Mouse (Mus musculus): Measurements from ENCODE around the gene Gata3.

Gata3 gene

DNA sequence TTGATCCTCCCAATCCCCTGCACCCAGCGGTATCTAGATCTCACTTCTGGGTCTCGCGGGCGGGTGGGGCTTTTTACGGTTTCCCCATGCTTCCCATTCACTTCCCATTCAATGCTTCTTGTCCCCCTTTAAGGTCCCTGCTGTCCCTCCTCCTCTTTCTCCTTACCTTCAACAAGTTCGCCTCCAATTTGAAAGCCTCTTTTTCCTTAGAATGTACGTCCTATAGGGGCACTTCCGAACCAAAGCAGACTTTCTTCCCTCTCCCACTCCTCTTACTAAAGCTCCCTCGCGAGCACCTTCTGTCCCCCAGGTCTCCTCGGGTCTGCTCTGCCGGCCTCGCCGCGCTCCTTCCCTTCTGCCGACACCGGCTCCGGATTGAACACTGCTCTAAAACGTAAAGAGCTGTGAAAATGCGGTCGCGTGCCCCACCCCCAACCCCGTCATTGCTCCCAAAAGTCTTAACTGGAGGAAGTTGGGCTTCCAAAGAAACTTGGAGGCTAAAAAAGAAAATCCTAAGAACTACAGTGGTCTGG lies at the start of gene Gata3:
Gene Gata3 (minus strand): TSS at position 384 of the 533 bp plus-strand sequence.
- DNase-seq (ENCODE audit: low read depth, low spot score) = no peak

- no peak for DNase-seq (ENCODE audit: low read depth, low spot score)
Measured at GRCm38 (mm10) chr2:9939250-9939649, 49.4 kb upstream of the Gata3 start.

DNA sequence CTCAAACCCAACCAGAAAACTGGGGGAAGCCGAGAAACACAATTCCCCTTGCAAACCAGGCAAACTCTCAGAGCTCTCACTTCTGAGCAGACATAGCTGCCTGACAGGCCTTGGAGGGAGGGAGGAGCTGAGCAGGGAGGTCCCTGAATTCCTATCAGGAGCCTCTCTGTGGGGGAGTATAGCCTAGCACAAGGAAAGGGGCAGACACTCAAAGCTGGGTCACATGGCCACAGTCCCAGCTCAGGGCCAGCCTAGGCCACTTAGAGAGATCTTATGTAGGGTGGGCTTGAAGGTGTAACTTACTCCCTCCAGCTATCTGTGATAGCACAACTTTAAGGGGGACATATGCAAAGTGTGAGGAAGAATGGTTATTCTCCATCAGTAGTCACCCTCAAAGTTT lies 46.1 kb upstream of the Gata3 start:
- no peak for DNase-seq (ENCODE audit: low read depth, low spot score)

GRCm38 (mm10) chr2:9926905-9927283 lies 37.1 kb upstream of the Gata3 start:
- DNase-seq (ENCODE audit: low read depth, low spot score) = no peak

DNA sequence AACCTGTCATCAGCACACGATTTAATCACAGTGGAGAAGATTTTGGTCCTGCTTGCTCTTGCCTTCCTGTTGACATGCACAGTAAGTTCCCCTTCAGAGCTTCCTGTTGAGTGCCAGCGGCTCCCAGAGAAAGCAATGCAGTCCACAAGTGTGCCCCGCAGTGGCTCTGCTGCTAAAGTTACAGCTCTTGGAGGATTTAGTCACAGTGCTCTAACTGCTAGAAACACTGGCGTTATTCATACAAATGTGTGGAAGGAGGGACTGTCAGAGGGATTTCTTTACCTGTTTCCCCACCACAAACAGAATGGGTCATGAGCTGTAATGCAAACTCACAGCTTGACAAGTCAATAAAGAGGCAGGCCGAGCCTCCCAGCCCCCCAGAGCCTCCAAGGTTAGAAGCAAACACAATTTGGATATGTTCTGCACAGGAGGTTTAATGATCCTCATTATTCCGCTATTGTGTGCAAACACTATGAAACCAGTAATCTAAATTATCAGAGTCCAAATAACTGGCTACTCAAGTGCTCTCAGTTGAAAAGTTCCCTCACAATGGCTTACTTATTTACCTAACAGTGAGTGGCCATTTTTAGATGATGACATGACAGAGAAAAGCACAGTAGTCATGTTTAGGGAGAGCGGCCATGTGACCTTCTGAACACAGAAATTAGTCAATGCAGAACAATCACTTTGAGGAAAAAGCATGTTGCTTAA lies 36.5 kb upstream of the Gata3 start:
- DNase-seq (ENCODE audit: low read depth, low spot score) = no peak

GRCm38 (mm10) chr2:9918691-9919471 lies 29.0 kb upstream of the Gata3 start:
- DNase-seq (ENCODE audit: low read depth, low spot score) = no peak

GRCm38 (mm10) chr2:9917602-9918001 lies 27.8 kb upstream of the Gata3 start:
- DNase-seq (ENCODE audit: low read depth, low spot score) = no peak

DNA sequence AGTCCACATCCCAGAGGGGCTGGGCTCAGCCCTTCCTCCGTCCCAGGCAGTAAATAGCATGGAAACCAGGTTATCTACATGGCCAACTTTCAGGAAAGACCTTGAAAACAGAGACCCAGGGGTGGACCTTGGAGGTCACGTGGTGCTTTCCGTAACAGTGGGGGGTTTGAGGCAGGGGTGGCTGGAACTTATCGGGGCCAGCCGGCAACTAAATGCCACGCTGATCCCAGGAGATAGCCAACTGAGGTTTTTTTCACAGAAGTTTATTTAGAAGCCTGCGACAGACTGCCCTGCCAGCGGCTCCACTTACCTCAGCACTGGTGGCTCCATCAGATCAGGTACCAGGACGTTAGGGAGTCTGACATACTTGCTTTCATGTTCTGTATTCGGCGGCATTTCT lies 16.2 kb upstream of the Gata3 start:
- DNase-seq (ENCODE audit: low read depth, low spot score) = no peak

DNA sequence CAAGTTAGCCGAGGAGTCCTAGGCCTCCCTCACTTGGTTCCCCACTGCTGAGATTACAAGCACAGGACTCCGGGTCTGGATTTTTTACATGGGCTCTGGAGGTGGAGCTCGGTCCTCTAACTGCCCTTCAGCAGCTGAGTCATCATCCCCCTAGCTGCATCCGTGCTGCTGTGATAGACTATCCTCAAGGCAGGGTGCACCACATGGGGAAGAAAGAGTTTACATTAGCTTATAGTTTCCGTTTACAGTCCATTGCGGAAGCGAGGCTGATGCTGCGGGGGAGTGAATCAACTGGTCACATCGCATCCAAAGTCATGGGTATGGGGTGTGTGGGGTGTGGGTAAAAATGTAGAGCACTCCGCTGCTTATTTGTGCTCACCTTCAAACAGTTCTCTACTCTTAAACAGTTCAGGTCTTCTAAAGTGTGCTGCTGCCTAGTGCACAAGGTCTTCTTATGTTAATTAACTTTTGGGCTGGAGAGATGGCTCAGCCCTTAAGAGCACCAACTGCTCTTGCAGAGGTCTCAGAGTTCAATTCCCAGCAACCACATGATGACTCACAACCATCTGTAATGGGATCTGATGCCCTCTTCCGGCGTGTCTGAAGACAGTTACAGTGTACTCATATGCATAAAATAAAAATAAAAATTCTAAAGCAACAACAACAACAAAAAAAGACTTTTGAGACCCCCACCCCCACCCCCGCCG lies 14.2 kb upstream of the Gata3 start:
- no peak for DNase-seq (ENCODE audit: low read depth, low spot score)

GRCm38 (mm10) chr2:9897846-9898245 lies 8.0 kb upstream of the Gata3 start:
- no peak for DNase-seq (ENCODE audit: low read depth, low spot score)

DNA sequence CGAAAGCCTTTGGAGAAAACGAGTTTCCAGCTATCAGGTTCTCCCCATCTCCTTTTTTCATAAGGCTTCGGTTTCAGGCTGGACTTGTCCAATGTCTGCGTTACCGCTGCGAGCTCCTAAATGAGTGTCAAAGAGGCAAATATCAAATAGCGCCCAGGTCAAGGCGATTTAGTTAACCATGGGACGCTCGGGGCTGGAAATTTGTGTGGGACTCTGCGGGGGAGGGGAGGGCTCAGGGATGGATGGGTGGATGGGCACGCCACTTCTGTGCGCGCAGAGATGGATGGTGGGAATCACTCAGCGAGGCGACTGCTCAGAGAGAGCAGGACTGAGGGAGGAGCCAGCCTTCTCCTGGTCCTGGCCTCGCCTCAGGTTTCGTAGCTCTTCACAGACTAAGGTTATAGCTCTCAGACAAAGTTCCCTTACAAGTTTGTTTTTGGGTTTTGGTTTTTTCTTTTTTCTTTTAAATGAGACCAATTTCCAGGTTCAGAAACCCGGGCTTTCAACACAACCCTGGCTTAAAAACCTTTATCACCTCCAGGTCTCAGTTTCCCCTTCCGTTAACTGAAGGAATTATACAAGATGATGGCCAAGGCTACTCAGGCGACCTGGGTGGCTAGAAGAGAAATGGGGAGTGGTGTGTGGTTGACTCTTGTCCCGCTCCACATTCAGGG lies 6.4 kb upstream of the Gata3 start:
- no peak for DNase-seq (ENCODE audit: low read depth, low spot score)

- no peak for DNase-seq (ENCODE audit: low read depth, low spot score)
Measured at GRCm38 (mm10) chr2:9894836-9895593, 5.2 kb upstream of the Gata3 start.

GRCm38 (mm10) chr2:9893272-9893953 lies 3.6 kb upstream of the Gata3 start:
- no peak for DNase-seq (ENCODE audit: low read depth, low spot score)

DNA sequence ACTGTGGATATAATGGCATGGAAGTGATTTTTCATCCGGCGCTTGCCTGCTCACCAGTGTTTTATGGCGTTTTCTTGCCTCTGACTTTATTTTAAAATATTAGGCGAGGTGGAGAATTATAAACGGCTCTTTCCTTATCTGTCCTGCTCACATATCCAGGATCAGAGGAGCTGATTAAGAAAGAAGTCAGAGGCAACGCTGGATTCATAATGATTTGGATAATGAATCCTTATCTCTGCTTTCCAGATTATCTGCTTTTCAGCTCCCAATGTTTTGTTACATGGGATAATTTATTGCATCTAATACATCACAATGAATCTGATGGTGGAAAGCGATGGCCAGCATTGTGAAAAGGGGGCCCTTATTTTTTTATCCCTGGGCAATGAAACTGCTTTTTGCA lies 2.7 kb upstream of the Gata3 start:
- no peak for DNase-seq (ENCODE audit: low read depth, low spot score)

GRCm38 (mm10) chr2:9890906-9891305 lies 1.1 kb upstream of the Gata3 start:
- DNase-seq (ENCODE audit: low read depth, low spot score) = no peak

GRCm38 (mm10) chr2:9890251-9890650 lies 417 bp upstream of the Gata3 start:
- no peak for DNase-seq (ENCODE audit: low read depth, low spot score)

DNA sequence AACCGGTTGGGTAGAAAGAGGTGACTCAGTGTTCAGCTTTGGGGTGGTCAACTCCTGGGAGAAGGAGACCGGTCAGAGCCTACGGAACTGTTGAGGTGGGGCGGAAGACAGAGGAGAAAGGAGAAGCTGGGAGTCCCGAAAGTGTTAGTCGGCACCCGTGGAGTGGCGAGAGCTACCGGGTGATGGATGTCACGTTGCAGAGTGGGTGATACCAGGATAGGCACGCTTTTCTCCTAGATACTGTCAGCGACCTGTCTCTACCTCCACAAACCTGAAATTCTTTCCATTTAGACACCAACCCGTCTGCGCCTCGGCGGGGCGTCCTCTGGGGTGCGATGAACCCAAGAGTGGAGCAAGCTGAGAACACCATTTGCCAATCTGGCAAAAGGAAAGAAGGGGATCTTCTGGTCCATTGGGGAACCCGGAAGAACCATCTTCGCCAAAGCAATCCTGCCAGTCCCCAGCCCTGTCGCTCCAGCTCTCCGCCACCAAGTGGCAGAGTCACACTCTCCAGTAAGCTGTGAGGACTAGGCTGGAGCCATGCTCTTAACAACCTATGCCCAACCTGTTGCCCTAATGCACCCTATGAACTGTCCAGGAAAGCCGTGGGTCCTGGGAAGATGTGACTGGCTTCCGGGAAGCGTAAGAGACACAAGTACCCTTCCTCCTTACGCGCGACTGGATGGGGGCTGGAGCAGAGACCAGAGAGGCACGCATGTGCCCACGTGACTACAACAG lies 752 bp downstream of the Gata3 start, which contains the start of gene 9230102O04Rik:
Gene 9230102O04Rik (minus strand): TSS at position 628 of the 738 bp plus-strand sequence.
- no peak for DNase-seq (ENCODE audit: low read depth, low spot score)

GRCm38 (mm10) chr2:9887636-9888035 lies 2.2 kb downstream of the Gata3 start:
- DNase-seq (ENCODE audit: low read depth, low spot score) = no peak

DNA sequence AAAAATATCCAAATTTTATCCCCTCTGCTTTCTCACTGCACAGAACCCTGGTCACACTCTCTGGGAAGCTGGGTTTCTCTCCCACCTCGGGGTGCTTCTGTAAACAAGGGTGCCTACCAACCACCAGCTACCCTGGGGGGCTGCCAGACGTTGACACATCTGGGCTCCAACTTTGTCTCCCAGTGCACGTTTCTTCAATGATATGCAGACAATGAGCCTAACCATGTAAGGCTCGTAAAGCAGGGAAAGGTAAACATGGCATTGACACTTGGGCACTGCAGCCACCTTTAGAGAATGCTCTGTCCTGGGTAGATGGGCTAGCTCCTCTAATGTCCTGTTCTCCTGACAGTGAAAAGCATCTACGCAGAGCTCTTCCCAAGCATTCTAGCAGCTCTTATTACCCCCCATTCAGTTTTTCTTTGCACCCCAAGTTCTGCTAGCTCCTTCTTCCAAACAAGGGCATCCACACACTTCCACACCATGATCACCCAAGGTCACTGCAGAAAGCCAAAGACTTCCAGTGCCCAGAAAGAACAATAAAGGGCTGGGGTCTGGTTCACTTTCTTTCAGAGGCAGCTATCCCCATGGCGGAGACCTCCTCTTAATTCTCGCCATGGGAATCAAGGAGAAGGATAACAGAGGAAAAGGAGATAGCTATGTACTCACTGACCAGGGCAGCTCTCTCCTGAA lies 2.8 kb downstream of the Gata3 start:
- DNase-seq (ENCODE audit: low read depth, low spot score) = no peak
